Mouse (Mus musculus) gastrocnemius, postnatal 14 days (tissue): ENCODE measurements around the gene Taco1. TPM values are rescaled to one million over a fixed set of nuclear protein-coding genes. Genes with fewer than 3 reads are reported as not detected.
"Not testable (repeated sequence)": the region's sequence is repeated elsewhere in the genome, so short reads cannot be mapped to it uniquely, and the experiment has no call there.

Experiments used
- DNase-seq: peaks from one replicate; pipeline ENCODE4 v3.0.0; 2021; ENCODE audit warnings: mixed read lengths
- intact Hi-C: fragments of 180-260 bp; cut with DNase I; formaldehyde crosslinking; loops from one replicate; pipeline ENCODE4 v1.15.1; 2025; ENCODE audit warnings: low total_unique reads
- long read RNA-seq, 2 experiments: library from polyadenylated mRNA; stranded (forward); transcript quantifications; one replicate each; pipeline ENCODE4 v2.0.0; 2021
- total RNA-seq, 2 experiments: library from RNA; stranded (reverse); gene quantifications; 2 replicates each; pipeline ENCODE4 v1.2.3; 2021

The Taco1 gene
- 10 to 100 TPM; 38.8 to 42.5 TPM for total RNA-seq
- long read RNA-seq, experiment 1, transcript Taco1-201 (5 exons, 1,383 nt), result major isoform, 18 of 20 reads
- long read RNA-seq, experiment 1, partial matches to known transcripts, result 0 of 20 reads
- long read RNA-seq, experiment 1, other reads (novel, unspliced or antisense), result 2 of 20 reads
- long read RNA-seq, experiment 2, transcript Taco1-201 (5 exons, 1,383 nt), result major isoform, 28 of 30 reads
- long read RNA-seq, experiment 2, partial matches to known transcripts, result 1 of 30 reads
- long read RNA-seq, experiment 2, other reads (novel, unspliced or antisense), result 1 of 30 reads

- intact Hi-C loops, result no loop called here
These were observed at the start of gene Taco1 for GRCm38 (mm10) chr11:106065923-106066571. Taco1 (plus strand) TSS chr11:106066061.

GRCm38 (mm10) chr11:106016440-106016839 lies 49.4 kb upstream of the Taco1 start:
- DNase-seq, result no peak
- intact Hi-C loops, result no loop called here

More at GRCm38 (mm10) chr11:106065923-106066571, at the start of gene Taco1:
- DNase-seq, result peak; percentile 95

GRCm38 (mm10) chr11:106020051-106020763 lies 45.7 kb upstream of the Taco1 start:
- no peak for DNase-seq

GRCm38 (mm10) chr11:106025774-106026173 lies 40.1 kb upstream of the Taco1 start:
- intact Hi-C loops, result loop anchor here (2.0 kb wide), 2 partner anchors 25 to 99 kb away; no protein-coding TSS in a partner anchor
- no peak for DNase-seq

More at GRCm38 (mm10) chr11:106020051-106020763, 45.7 kb upstream of the Taco1 start:
- intact Hi-C loops, result no loop called here

GRCm38 (mm10) chr11:106026465-106027151 lies 39.3 kb upstream of the Taco1 start:
- intact Hi-C loops, result loop anchor here (2.0 kb wide), 2 partner anchors 26 to 100 kb away; no protein-coding TSS in a partner anchor
- DNase-seq, result peak; percentile 55

GRCm38 (mm10) chr11:106027607-106028006 lies 38.3 kb upstream of the Taco1 start:
- intact Hi-C loops, result loop anchor here (2.0 kb wide), 2 partner anchors 27 to 101 kb away; no protein-coding TSS in a partner anchor
- no peak for DNase-seq

GRCm38 (mm10) chr11:106032074-106032473 lies 33.8 kb upstream of the Taco1 start:
- intact Hi-C loops, DNase-seq: not testable (repeated sequence)

GRCm38 (mm10) chr11:106033491-106033919 lies 32.4 kb upstream of the Taco1 start:
- intact Hi-C loops, result no loop called here
- no peak for DNase-seq

- intact Hi-C loops, result no loop called here
- DNase-seq, result no peak
These were observed 30.9 kb upstream of the Taco1 start for GRCm38 (mm10) chr11:106034986-106035385.

GRCm38 (mm10) chr11:106036548-106037417 lies 29.1 kb upstream of the Taco1 start, which contains the start of gene Dcaf7:
Dcaf7 (plus strand) TSS chr11:106036872.
- intact Hi-C loops, result no loop called here
- peak; percentile 95 for DNase-seq

GRCm38 (mm10) chr11:106037418-106037751 lies 28.5 kb upstream of the Taco1 start:
- DNase-seq, result no peak
- intact Hi-C loops, result no loop called here

GRCm38 (mm10) chr11:106044349-106044748 lies 21.5 kb upstream of the Taco1 start:
- DNase-seq, result no peak

GRCm38 (mm10) chr11:106045256-106045655 lies 20.6 kb upstream of the Taco1 start:
- DNase-seq, result no peak
- intact Hi-C loops, result no loop called here

More at GRCm38 (mm10) chr11:106044349-106044748, 21.5 kb upstream of the Taco1 start:
- intact Hi-C loops, result no loop called here

GRCm38 (mm10) chr11:106045780-106046179 lies 20.1 kb upstream of the Taco1 start:
- no peak for DNase-seq

GRCm38 (mm10) chr11:106046584-106046983 lies 19.3 kb upstream of the Taco1 start:
- no peak for DNase-seq
- intact Hi-C loops, result no loop called here

More at GRCm38 (mm10) chr11:106045780-106046179, 20.1 kb upstream of the Taco1 start:
- intact Hi-C loops, result no loop called here

GRCm38 (mm10) chr11:106053921-106054320 lies 11.9 kb upstream of the Taco1 start:
- intact Hi-C loops, result no loop called here
- no peak for DNase-seq

- intact Hi-C loops, result no loop called here
- DNase-seq, result no peak
These were observed 11.3 kb upstream of the Taco1 start for GRCm38 (mm10) chr11:106054600-106054999.

GRCm38 (mm10) chr11:106055341-106055740 lies 10.5 kb upstream of the Taco1 start:
- intact Hi-C loops, result no loop called here
- DNase-seq, result no peak
